In the genomic region with DNA sequence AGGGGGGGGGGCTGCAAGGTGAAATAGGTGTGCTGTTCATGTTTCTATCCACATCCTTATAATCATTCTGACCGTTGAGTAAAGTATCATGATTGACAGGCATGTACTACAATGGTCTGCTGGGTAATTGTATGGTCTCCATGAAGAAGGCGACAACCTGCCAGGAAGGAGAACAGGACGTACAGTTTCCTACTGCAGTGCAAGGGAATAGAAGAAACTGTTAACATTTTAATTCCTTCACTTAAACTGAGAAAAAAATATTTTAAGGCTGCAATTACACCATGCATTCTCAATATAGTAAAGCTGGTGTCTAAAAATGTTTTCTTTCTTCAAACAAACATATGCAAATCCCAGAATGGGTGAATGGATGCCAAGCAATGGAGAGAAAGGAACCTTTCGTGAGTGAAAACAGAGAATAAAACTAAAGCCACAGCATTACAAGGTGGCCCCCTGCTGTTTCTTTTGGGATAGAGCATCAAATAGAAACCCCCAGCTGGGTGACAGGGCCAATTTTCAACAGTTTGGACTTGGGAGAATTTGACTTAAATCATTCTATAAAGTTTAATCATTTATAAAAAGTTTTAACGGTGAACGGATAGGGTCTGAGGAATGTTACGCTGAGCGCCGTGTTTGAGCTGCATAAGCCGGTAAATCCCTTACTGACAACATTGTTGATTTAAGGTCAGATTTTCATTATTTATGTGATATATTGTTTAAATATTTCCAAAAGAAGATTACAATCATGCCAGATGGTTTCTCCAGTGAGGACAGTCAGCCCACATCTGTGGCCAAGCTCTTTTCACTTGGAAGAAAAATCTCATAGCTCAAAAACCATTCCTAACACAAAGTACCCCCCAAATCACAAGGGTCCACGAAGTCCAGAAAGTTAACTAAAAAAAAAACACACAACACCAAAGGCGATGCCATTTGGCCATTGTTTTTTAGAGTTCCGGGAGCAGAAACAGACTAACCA, we compare ENCODE assay signal across 10 mouse cellular contexts. TPM values are rescaled to one million over a fixed set of nuclear protein-coding genes. Genes with fewer than 3 reads are reported as not detected.
DNase-seq lines count a peak whose midpoint lies in the region; ATAC-seq and TF ChIP-seq lines count a peak whose summit lies in the region.
"Had no signal": no experiment of that assay in that cellular context is flagged by ENCODE, and none has a peak within 500 bp of the region (broad histone marks: within the 10 kb centered on the region; RNA-seq: fewer than 3 reads in every experiment).

No protein-coding gene starts in this region.

- H3K4me2 ChIP-seq in midbrain, embryonic 13.5 days (replicated peaks) = no peak overlapping the region

- WGBS in spleen, adult 2 months = 72% methylated on average over 13 of the region's 13 CpGs
- WGBS in midbrain, embryonic 13.5 days = 54% methylated on average over 13 of the region's 13 CpGs

- no peak overlapping the region for H3K27ac ChIP-seq in spleen, adult 2 months (ENCODE audit: insufficient read depth, low read length)
- no peak overlapping the region for H3K27ac ChIP-seq in midbrain, embryonic 13.5 days

- no peaks in the 10 kb centered on the region for H3K27me3 ChIP-seq in spleen, adult 2 months (ENCODE audit: control insufficient read depth, insufficient read depth, low read length)
- no peaks in the 10 kb centered on the region for H3K27me3 ChIP-seq in midbrain, embryonic 13.5 days

- DNase-seq in adrenal gland, postnatal 14 days = peak; percentile 41
- no peak for DNase-seq in adrenal gland, adult 18-20 months (ENCODE audit: low spot score in 2 of 2)
- DNase-seq in spleen, adult 2 months (ENCODE audit: low read depth in 1 of 2, low spot score in 2 of 2) = no peak
- no peak for DNase-seq in spleen, postnatal 36 days (ENCODE audit: low spot score in 2 of 2)
- DNase-seq in gastrocnemius, postnatal 14 days = peak; percentile 32
- peak; percentile 53 for DNase-seq in layer of hippocampus, adult 9-11 months

- H3K36me3 ChIP-seq in spleen, adult 2 months (ENCODE audit: control insufficient read depth, insufficient read depth, low read length) = no peaks in the 10 kb centered on the region
- no peaks in the 10 kb centered on the region for H3K36me3 ChIP-seq in midbrain, embryonic 13.5 days

- peak; percentile 16; the same call in 1 of the 2 replicates for TF ChIP-seq CTCF in spleen, adult 2 months (IDR thresholded peaks at IDR 0.05; ENCODE audit: extremely low read depth, insufficient read depth, insufficient read length, insufficient replicate concordance)

- H3K4me3 ChIP-seq in spleen, adult 2 months (ENCODE audit: extremely low read depth, insufficient read depth, insufficient read length) = no peak overlapping the region; the same call in 1 of the 2 replicates
- no peak overlapping the region for H3K4me3 ChIP-seq in midbrain, embryonic 13.5 days (replicated peaks)
- H3K4me3 ChIP-seq: erythroblast, embryonic 14.5 days had no signal

- intact Hi-C loops in gastrocnemius, postnatal 14 days (cut with DNase I; ENCODE audit: low total_unique reads) = loop anchor here (5.0 kb wide), 1 partner anchor 316 kb away; no protein-coding TSS in a partner anchor

- ATAC-seq in midbrain, embryonic 13.5 days = 0 out of 2 replicates have a peak, but pooled peaks have one; percentile 53
- ATAC-seq in activated CD4-positive, CD25-positive, alpha-beta regulatory T cell, adult 4 months = no peak

- H3K9me3 ChIP-seq in midbrain, embryonic 13.5 days = no peaks in the 10 kb centered on the region

- H3K4me1 ChIP-seq in spleen, adult 2 months (ENCODE audit: control insufficient read depth, insufficient read depth, insufficient read length) = no peaks in the 10 kb centered on the region
- no peaks in the 10 kb centered on the region for H3K4me1 ChIP-seq in midbrain, embryonic 13.5 days (replicated peaks)

- TF ChIP-seq POLR2A in spleen, adult 2 months (IDR thresholded peaks at IDR 0.05; ENCODE audit: low read depth, low read length) = no peak

- no peak overlapping the region for H3K9ac ChIP-seq in midbrain, embryonic 13.5 days (replicated peaks)

RNA-seq across cellular contexts. Expression of a gene that starts 19.8 kb away (rescaled TPM):
- total RNA-seq in adrenal gland, postnatal 14 days (2021) = 45.7 and 47.9 TPM in 2 replicates
- 10 to 100 TPM; 35.6 to 37.4 TPM for total RNA-seq in adrenal gland, adult 18-20 months (2021)
- polyA plus RNA-seq in spleen, adult 2 months (2012; rRNA removed) = 51.3 and 55.7 TPM in 2 replicates
- total RNA-seq in gastrocnemius, postnatal 14 days (2021) = 10 to 100 TPM; 13.3 to 15.0 TPM
- 97.1 and 103 TPM in 2 replicates for polyA plus RNA-seq in midbrain, embryonic 13.5 days (2015; fragmentation: Nextera tagmentation; extraction: Ambion mirVana)
- polyA plus RNA-seq in activated CD4-positive, CD25-positive, alpha-beta regulatory T cell, adult 4 months (2017; shearing (Covaris generic)) = 100 to 1,000 TPM; 168 to 188 TPM

RNA-seq across cellular contexts. Expression of a gene that starts 41.3 kb away (rescaled TPM):
- not detected in 2 replicates for total RNA-seq in adrenal gland, postnatal 14 days (2021)
- not detected for total RNA-seq in adrenal gland, adult 18-20 months (2021)
- not detected in 2 replicates for polyA plus RNA-seq in spleen, adult 2 months (2012; rRNA removed)
- total RNA-seq in gastrocnemius, postnatal 14 days (2021) = not detected
- polyA plus RNA-seq in midbrain, embryonic 13.5 days (2015; fragmentation: Nextera tagmentation; extraction: Ambion mirVana) = 0.43 TPM in 1 of 2 replicates, not detected in the other
- polyA plus RNA-seq in activated CD4-positive, CD25-positive, alpha-beta regulatory T cell, adult 4 months (2017; shearing (Covaris generic)) = 1 to 10 TPM in 1 of 2 experiments, not detected in 1; 2.0 TPM
- polyA plus RNA-seq: C2C12; erythroblast, embryonic 14.5 days had no signal

Comparison
In these comparisons a context has a peak if more than half of its experiments do, and no peak if none do; other contexts are left out.
1. DNase-seq: peak in adrenal gland, postnatal 14 days (single experiment), gastrocnemius, postnatal 14 days (single experiment) and layer of hippocampus, adult 9-11 months (single experiment); none in adrenal gland, adult 18-20 months (0 of 2), spleen, adult 2 months (0 of 2) and spleen, postnatal 36 days (0 of 2).